ENCODE assay signal across 11 mouse cellular contexts in the genomic region with DNA sequence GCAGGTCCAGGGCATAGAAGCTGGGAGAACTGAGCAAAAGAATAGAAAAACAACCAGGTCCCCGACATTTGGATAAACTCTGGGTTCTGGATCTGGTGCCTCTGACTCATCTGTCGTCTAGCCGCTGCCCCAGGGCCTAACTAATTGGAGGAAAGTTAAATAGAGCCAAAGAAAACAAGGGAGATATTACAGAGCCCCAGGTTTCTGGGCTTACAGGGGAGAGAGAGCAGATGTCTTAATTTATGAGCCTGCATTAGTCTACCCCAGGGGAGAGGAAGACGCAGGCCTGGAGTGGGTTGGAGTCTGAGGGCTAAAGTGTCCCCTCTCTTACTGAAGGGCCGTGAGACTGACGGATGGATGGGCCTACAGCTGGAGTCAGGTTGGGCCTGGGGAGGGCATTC. TPM values are rescaled to one million over a fixed set of nuclear protein-coding genes. Genes with fewer than 3 reads are reported as not detected.
DNase-seq lines count a peak whose midpoint lies in the region; ATAC-seq and TF ChIP-seq lines count a peak whose summit lies in the region.
"Had no signal": no experiment of that assay in that cellular context is flagged by ENCODE, and none has a peak within 500 bp of the region (broad histone marks: within the 10 kb centered on the region; RNA-seq: fewer than 3 reads in every experiment).

No protein-coding gene starts in this region.

- H3K4me3 ChIP-seq in hindbrain, embryonic 12.5 days = no peak overlapping the region
- H3K4me3 ChIP-seq in hindbrain, embryonic 10.5 days = no peak overlapping the region
- H3K4me3 ChIP-seq in embryonic fibroblast, embryonic 13.5 days (ENCODE audit: insufficient read depth, low read length) = no peak overlapping the region
- H3K4me3 ChIP-seq in neural tube, embryonic 13.5 days = no peak overlapping the region

- TF ChIP-seq POLR2A in embryonic fibroblast, embryonic 13.5 days (IDR thresholded peaks at IDR 0.05; ENCODE audit: low read depth, low read length) = no peak

- H3K4me1 ChIP-seq in hindbrain, embryonic 12.5 days = peaks cover 35% of the 10 kb centered on the region
- H3K4me1 ChIP-seq in hindbrain, embryonic 10.5 days (replicated peaks) = peaks cover 44% of the 10 kb centered on the region
- peaks cover 27% of the 10 kb centered on the region for H3K4me1 ChIP-seq in embryonic fibroblast, embryonic 13.5 days (ENCODE audit: control insufficient read depth, insufficient read depth, low read length)
- H3K4me1 ChIP-seq in neural tube, embryonic 13.5 days (replicated peaks) = peaks cover 57% of the 10 kb centered on the region

- no peaks in the 10 kb centered on the region for H3K36me3 ChIP-seq in hindbrain, embryonic 12.5 days
- no peaks in the 10 kb centered on the region for H3K36me3 ChIP-seq in hindbrain, embryonic 10.5 days
- H3K36me3 ChIP-seq in neural tube, embryonic 13.5 days = no peaks in the 10 kb centered on the region

- H3K4me2 ChIP-seq in hindbrain, embryonic 12.5 days (replicated peaks) = no peak overlapping the region
- H3K4me2 ChIP-seq in neural tube, embryonic 13.5 days = no peak overlapping the region

- peak; percentile 62 for ATAC-seq in hindbrain, embryonic 12.5 days (ENCODE audit: low FRiP score)
- peak; percentile 62; the same call in 1 of the 2 replicates for ATAC-seq in neural tube, embryonic 13.5 days (ENCODE audit: low read depth)

- H3K27ac ChIP-seq in hindbrain, embryonic 12.5 days = peak overlapping the region; percentile 73
- no peak overlapping the region for H3K27ac ChIP-seq in hindbrain, embryonic 10.5 days
- H3K27ac ChIP-seq in embryonic fibroblast, embryonic 13.5 days (ENCODE audit: insufficient read depth, low read length) = peak overlapping the region; percentile 76
- peak overlapping the region; percentile 76 for H3K27ac ChIP-seq in neural tube, embryonic 13.5 days (replicated peaks)
- H3K27ac ChIP-seq: liver, embryonic 14.5 days had no signal

- DNase-seq in hindbrain, embryonic 10.5 days (ENCODE audit: low spot score) = no peak
- peak; percentile 94 for DNase-seq in NIH3T3 (ENCODE audit: low read depth)
- no peak for DNase-seq in spleen, adult 18-20 months
- no peak for DNase-seq in cerebellum, adult 8-10 months
- DNase-seq: cerebellum, adult 18-20 months; kidney, adult 2 months; lung, postnatal 4 days had no signal

- no peaks in the 10 kb centered on the region for H3K9me3 ChIP-seq in hindbrain, embryonic 12.5 days (replicated peaks)
- no peaks in the 10 kb centered on the region for H3K9me3 ChIP-seq in hindbrain, embryonic 10.5 days
- H3K9me3 ChIP-seq in neural tube, embryonic 13.5 days = no peaks in the 10 kb centered on the region

- no peak overlapping the region for H3K9ac ChIP-seq in hindbrain, embryonic 12.5 days
- no peak overlapping the region for H3K9ac ChIP-seq in neural tube, embryonic 13.5 days
- H3K9ac ChIP-seq: liver, embryonic 14.5 days had no signal

- 37% methylated on average over 6 of the region's 6 CpGs for WGBS in hindbrain, embryonic 12.5 days
- 59% methylated on average over 6 of the region's 6 CpGs for WGBS in hindbrain, embryonic 10.5 days
- WGBS in neural tube, embryonic 13.5 days = 13% methylated on average over 6 of the region's 6 CpGs

- H3K27me3 ChIP-seq in hindbrain, embryonic 12.5 days = no peaks in the 10 kb centered on the region
- H3K27me3 ChIP-seq in hindbrain, embryonic 10.5 days (ENCODE audit: insufficient read depth, poor library complexity, severe bottlenecking) = no peaks in the 10 kb centered on the region
- H3K27me3 ChIP-seq in neural tube, embryonic 13.5 days = no peaks in the 10 kb centered on the region

- TF ChIP-seq CTCF in embryonic fibroblast, embryonic 13.5 days (IDR thresholded peaks at IDR 0.05; ENCODE audit: borderline replicate concordance, insufficient read depth, low read length) = no peak

RNA-seq across cellular contexts. Expression of a gene that starts 29.0 kb away (rescaled TPM):
- polyA plus RNA-seq in hindbrain, embryonic 12.5 days (2016; fragmentation: Nextera tagmentation; extraction: Ambion mirVana) = 35.9 and 41.0 TPM in 2 replicates
- 16.1 and 19.3 TPM in 2 replicates for polyA plus RNA-seq in hindbrain, embryonic 10.5 days (2016; fragmentation: Nextera tagmentation; extraction: Ambion mirVana)
- 22.5 and 22.6 TPM in 2 replicates for polyA plus RNA-seq in embryonic fibroblast, embryonic 13.5 days (2011; ENCODE audit: insufficient read length, low read depth, missing spikeins)
- polyA plus RNA-seq in neural tube, embryonic 13.5 days (2015; fragmentation: Nextera tagmentation; extraction: Ambion mirVana) = 34.9 and 38.6 TPM in 2 replicates
